Mouse (Mus musculus) lung, postnatal 0 days (tissue): Measurements from ENCODE around the gene Ilf3. TPM values are rescaled to one million over a fixed set of nuclear protein-coding genes. Genes with fewer than 3 reads are reported as not detected.

Source experiments
- ATAC-seq: fragments of 200-750 bp; cut with Nextera tagmentation; 2 replicates; pipeline ENCODE4 v1.8.0; 2017; ENCODE audit warnings: moderate library complexity
- DNase-seq: peaks from one replicate; pipeline ENCODE4 v3.0.0-alpha.2; 2016; ENCODE audit warnings: low spot score
- H3K27ac ChIP-seq: fragments of 300-500 bp; sonication (generic); 2 replicates; pipeline ENCODE4 v1.5.1; 2014; ENCODE audit warnings: antibody characterized with exemption, mild to moderate bottlenecking, low read length, mixed read lengths
- H3K27me3 ChIP-seq: fragments of 300-500 bp; sonication (generic); replicated peaks from 2 replicates; pipeline ENCODE4 v1.6.1; 2014; ENCODE audit warnings: low read length, mixed read lengths; ENCODE audit not compliant: insufficient read depth
- H3K36me3 ChIP-seq: fragments of 300-500 bp; sonication (generic); 2 replicates; pipeline ENCODE4 v1.6.1; 2014; ENCODE audit warnings: low read length, mixed read lengths; ENCODE audit not compliant: insufficient read depth
- H3K4me1 ChIP-seq: fragments of 300-500 bp; sonication (generic); 2 replicates; pipeline ENCODE4 v1.6.1; 2014; ENCODE audit warnings: antibody characterized with exemption, low read depth, low read length, mixed read lengths; ENCODE audit not compliant: insufficient read depth
- H3K4me2 ChIP-seq: fragments of 300-500 bp; sonication (generic); replicated peaks from 2 replicates; pipeline ENCODE4 v1.6.1; 2014; ENCODE audit warnings: low read depth, mild to moderate bottlenecking, low read length, moderate library complexity, mixed read lengths
- H3K4me3 ChIP-seq: fragments of 300-500 bp; sonication (generic); 2 replicates; pipeline ENCODE4 v1.5.1; 2014; ENCODE audit warnings: low read depth, low read length
- H3K9ac ChIP-seq: fragments of 300-500 bp; sonication (generic); replicated peaks from 2 replicates; pipeline ENCODE4 v1.6.1; 2014; ENCODE audit warnings: low read depth, mild to moderate bottlenecking
- H3K9me3 ChIP-seq: fragments of 300-500 bp; sonication (generic); 2 replicates; pipeline ENCODE4 v1.6.1; 2016; ENCODE audit warnings: low read length, mixed read lengths
- CTCF ChIP-seq: IDR thresholded peaks from 2 replicates; pipeline ENCODE4 v1.5.1; 2016; ENCODE audit warnings: antibody characterized with exemption, mild to moderate bottlenecking
- EP300 ChIP-seq: IDR thresholded peaks from 2 replicates; pipeline ENCODE4 v1.6.1; 2016; ENCODE audit warnings: antibody characterized with exemption, mild to moderate bottlenecking, control low read depth
- WGBS: fragments of 180-500 bp; shearing (Covaris S2); extraction: QIAGEN DNeasy Blood & Tissue Kit; methylation state at CpG from one replicate; pipeline ENCODE4 v1.1.7; 2014; 5-methylcytosine and 5-hydroxymethylcytosine counted together
- polyA plus RNA-seq: library from polyadenylated mRNA; unstranded; fragments of >200 nt; fragmentation: Nextera tagmentation; extraction: Ambion mirVana; gene quantifications from 2 replicates; pipeline ENCODE4 v1.2.1, GENCODE M21; 2015

The Ilf3 gene
- polyA plus RNA-seq, 1 experiment from 2014 or later: 53.4 TPM

GRCm38 (mm10) chr9:21329699-21330289 is 37.9 kb upstream of the Ilf3 start:
- WGBS: 87% methylated on average over 10 of the region's 10 CpGs
- peak overlapping the region; percentile 48 for H3K27ac ChIP-seq
- no peak overlapping the region for H3K4me2 ChIP-seq
- no peaks in the 10 kb centered on the region for H3K36me3 ChIP-seq
- H3K9ac ChIP-seq: no peak overlapping the region
- DNase-seq: peak; percentile 76
- peaks cover 11% of the 10 kb centered on the region; the same call in 1 of the 2 replicates for H3K4me1 ChIP-seq
- peak; percentile 85 for TF ChIP-seq EP300
- no peak for TF ChIP-seq CTCF
- peak; percentile 66 for ATAC-seq
- H3K27me3 ChIP-seq: no peaks in the 10 kb centered on the region
- no peak overlapping the region for H3K4me3 ChIP-seq
- no peaks in the 10 kb centered on the region for H3K9me3 ChIP-seq

DNA sequence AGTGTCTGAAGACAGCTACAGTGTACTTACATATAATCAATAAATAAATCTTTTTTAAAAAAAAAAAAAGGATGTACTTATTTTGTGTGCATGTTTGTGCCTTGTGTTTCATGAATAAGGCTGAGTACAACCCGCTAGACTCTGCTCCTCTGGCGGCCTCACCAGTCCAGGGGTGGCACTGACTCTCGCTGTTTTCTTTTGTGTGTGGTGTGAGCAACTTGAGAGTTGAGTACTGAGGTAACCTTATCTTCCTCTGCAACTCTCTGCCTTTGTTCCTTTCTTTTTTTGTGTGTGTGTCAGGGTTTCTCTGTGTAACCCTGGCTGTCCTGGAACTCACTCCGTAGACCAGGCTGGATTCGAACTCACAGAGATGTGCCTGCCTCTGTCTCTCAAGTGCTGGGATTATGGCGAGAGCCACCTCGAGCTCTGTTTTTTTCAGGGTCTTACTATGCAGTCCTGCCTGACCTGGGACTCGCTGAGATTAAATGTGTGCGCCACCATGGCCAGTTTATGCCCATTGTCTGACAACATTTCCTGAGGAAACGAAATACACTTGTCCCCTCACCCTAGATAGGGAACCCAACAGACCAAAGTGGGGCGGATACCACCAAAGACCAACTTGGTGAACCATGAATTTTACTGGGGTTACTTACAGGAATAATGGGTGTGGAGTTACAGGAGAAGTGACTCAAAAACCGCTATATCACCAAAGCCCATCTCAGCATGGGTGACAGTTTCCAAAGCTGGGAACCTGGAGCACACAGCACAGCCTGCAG is 36.1 kb upstream of the Ilf3 start:
- Histone ChIP-seq H3K27me3 (no peaks in the 10 kb centered on the region), H3K9me3 (no peaks in the 10 kb centered on the region), H3K9ac (no peak overlapping the region), H3K36me3 (no peaks in the 10 kb centered on the region), H3K4me2 (no peak overlapping the region), H3K4me1 (peaks cover 11% of the 10 kb centered on the region), H3K27ac (peak overlapping the region; percentile 69), H3K4me3 (no peak overlapping the region)
- 71% methylated on average over 12 of the region's 12 CpGs for WGBS
- DNase-seq (no peak), ATAC-seq (no peak)
- TF ChIP-seq CTCF (no peak), EP300 (no peak)

GRCm38 (mm10) chr9:21332161-21333061 is 35.3 kb upstream of the Ilf3 start:
- Histone ChIP-seq H3K27ac (peak overlapping the region; percentile 69), H3K27me3 (no peaks in the 10 kb centered on the region), H3K4me1 (peaks cover 8% of the 10 kb centered on the region), H3K4me2 (no peak overlapping the region), H3K9ac (no peak overlapping the region), H3K9me3 (no peaks in the 10 kb centered on the region), H3K36me3 (no peaks in the 10 kb centered on the region), H3K4me3 (no peak overlapping the region)
- DNase-seq (peak; percentile 62), ATAC-seq (peak; percentile 51)
- 32% methylated on average over 9 of the region's 9 CpGs for WGBS
- TF ChIP-seq CTCF: no peak
- peak; percentile 81 for TF ChIP-seq EP300

DNA sequence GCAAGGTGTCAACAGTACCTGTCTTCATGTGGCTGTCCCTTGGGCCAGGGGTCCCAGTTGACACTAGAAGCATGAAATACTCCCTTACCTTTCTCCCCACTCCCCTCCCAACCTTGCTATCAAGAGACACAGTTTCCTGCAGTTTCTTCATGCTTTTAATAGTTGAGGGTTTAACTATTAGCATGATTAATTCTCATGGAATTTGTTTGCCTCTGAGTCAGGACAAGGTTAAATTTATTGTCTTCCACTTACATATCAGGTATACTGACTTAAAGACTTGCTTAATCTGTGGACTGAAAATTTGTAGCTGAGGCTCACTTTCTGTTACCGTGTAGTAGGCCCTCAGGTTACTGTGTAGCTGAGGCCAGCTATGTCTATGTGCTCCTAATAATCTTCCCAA is 34.1 kb upstream of the Ilf3 start:
- WGBS: 54% methylated on average over 1 of the region's 1 CpGs

DNA sequence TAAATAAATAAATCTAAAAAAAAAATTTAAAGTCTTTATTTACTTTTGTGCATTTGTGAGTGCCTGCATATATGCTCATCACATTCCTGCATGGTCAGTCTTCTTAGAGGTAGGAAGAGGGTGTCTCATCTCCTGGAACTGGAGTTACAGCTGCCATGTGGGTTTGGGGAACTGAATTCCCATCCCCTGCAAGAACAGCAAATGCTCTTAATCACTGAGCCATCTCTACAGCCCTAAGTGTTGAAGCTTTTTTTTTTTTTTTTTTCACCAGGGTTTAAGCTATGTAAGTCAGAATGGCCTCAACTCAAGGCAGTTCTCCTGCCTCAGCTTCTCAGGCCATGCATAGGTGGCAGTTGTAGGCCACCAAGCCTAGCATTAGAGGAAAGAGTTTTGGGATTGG is 32.9 kb upstream of the Ilf3 start:
- no peak overlapping the region for H3K4me3 ChIP-seq
- H3K27me3 ChIP-seq: no peaks in the 10 kb centered on the region
- DNase-seq (no peak), ATAC-seq (no peak)
- no peak overlapping the region for H3K4me2 ChIP-seq
- H3K9ac ChIP-seq: no peak overlapping the region
- peaks cover 4% of the 10 kb centered on the region for H3K4me1 ChIP-seq
- H3K9me3 ChIP-seq: no peaks in the 10 kb centered on the region
- peaks cover 3% of the 10 kb centered on the region; the same call in 1 of the 2 replicates for H3K36me3 ChIP-seq
- TF ChIP-seq EP300: no peak
- no peak overlapping the region for H3K27ac ChIP-seq

More for the DNA sequence above, 34.1 kb upstream of the Ilf3 start:
- ATAC-seq (no peak), DNase-seq (no peak)
- TF ChIP-seq EP300 (no peak), CTCF (no peak)
- Histone ChIP-seq H3K27me3 (no peaks in the 10 kb centered on the region), H3K9me3 (no peaks in the 10 kb centered on the region), H3K36me3 (no peaks in the 10 kb centered on the region), H3K4me2 (no peak overlapping the region), H3K9ac (no peak overlapping the region), H3K4me3 (no peak overlapping the region), H3K27ac (no peak overlapping the region), H3K4me1 (peaks cover 4% of the 10 kb centered on the region)

DNA sequence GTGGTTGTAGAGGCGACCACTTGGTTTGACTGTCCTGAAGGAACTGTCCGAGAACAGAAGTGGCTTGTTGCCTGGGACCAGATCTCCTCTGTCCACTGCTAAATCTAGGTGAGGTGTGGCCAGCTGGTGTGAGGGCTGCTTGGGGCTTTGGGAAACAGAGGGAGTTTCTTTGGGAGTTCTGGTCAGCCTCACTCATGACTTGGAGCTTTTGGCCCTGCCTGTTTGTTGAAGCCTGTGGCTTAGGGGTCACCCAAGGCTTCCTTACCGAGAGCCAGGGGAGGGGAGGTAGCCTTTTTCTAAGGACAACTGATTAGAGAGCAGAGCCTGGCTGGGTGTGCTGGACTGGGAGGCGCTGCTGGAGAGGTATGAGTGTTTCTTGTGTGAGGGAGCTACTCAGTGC is 32.3 kb upstream of the Ilf3 start:
- no peak for DNase-seq
- Histone ChIP-seq H3K9me3 (no peaks in the 10 kb centered on the region), H3K4me2 (no peak overlapping the region), H3K4me3 (no peak overlapping the region), H3K36me3 (peaks cover 4% of the 10 kb centered on the region; the same call in 1 of the 2 replicates), H3K4me1 (peaks cover 4% of the 10 kb centered on the region), H3K27me3 (no peaks in the 10 kb centered on the region), H3K9ac (no peak overlapping the region), H3K27ac (peak overlapping the region; percentile 51; the same call in 1 of the 2 replicates)
- TF ChIP-seq CTCF: no peak
- no peak for TF ChIP-seq EP300
- ATAC-seq: no peak
- WGBS: 54% methylated on average over 4 of the region's 4 CpGs
